Mouse (Mus musculus): ENCODE data around the gene Dcp1b.
"Not testable (repeated sequence)": the region's sequence is repeated elsewhere in the genome, so short reads cannot be mapped to it uniquely, and the experiment has no call there.

Dcp1b gene

DNA sequence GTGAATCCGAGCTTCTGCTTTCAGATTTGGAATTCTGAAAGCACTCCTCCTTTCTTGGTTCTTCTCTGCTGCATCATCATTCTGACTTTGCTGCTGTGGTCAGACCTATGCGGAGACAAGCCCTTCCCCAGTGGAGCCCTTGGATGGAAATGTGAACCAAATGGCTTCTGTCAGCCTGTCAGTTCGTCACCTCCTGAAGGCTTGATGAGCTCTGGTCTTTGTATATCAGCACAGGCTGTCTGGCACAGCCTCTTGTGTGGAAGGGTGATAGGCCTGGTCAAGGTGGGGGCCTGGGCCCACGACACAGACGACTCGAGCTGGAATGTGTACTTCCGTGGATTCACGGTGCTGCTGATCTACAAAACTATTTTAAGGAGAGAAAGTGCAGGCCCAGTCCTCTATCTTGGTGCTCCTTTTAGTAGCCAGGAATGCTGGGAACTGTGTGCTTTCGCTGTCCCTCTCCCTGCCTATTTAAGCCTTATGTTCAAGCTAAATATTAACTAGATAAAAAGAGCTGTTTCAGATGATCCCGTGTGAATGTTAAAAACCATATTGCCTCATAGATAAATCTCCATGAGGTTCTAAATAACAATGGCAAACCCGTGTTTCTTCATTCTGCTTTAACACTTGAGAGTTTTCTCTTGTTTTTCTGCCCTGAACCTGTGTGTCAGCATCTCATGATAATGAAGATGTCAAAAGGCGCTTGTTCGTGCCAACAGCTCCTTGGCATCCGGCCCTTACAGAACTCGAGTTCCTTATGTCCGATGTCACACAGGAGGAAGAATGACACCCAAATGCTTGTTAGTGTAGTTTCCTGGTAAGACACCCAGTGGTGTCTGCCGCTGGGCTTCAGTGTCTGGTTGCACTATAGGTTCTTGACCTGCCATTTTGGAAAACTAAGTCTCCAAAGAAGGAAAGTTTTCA, 21.6 kb downstream of the Dcp1b start, which contains the start of gene Cacna1c:
Gene Cacna1c, minus strand, starts transcription at position 37 of the 924 bp plus-strand sequence.
- no peak for DNase-seq

DNA sequence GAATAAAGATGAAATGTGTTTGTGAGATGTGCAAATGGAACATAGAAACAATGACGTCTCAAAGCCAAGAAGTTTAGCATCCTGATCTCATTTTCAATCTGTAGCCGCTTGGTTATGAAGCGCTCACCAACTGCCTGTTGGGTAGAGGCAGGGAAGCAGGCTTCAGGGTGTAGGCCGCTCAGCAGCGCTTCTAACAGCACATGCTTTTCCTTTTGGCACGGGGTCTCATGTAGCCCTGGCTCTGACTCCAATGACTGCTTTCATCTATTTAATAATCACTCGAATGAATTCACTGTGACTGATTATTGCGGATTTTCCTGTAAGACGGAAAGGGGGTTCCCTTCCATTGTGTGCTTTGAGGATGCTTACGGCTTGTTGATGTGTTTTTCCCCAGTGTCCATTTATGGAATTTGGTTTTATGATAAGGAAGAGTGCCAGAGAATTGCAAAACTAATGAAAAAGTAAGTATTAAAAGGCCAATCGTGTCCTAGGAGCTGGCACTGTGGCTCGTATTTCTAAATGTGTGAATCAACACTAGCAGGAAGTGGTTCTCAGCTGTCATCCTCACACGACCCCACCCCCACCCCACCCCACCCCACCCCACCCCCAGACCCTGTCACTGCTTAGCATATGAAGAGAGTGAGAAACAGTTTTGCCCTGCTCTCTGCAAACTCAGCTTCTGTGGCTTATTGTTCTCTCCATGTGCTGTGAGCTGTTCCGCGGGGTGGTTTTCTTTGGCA, 23.7 kb downstream of the Dcp1b start:
- no peak for DNase-seq

GRCm38 (mm10) chr6:119199274-119199879, 24.3 kb downstream of the Dcp1b start:
- DNase-seq: no peak

DNA sequence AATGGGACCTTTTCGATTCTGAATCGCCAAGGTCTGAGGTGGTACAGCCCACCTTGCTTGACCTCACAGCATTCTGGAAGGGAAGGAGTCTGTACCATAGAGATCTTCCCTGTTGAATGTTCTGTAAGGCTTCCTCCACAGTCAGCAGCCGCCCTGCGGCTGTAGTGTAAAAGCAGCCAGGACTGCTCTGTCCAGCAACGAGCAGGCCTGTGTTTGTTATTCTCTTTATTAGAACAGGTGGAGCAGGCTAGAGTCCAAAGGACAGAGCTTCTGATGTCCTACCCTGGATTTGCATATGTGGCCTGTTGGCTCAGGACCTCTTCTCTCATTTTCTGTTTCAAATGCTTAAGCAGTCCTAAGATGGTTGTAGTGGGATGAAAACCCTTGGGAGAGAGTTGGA, 25.3 kb downstream of the Dcp1b start:
- no peak for DNase-seq

- no peak for DNase-seq
These were observed 26.5 kb downstream of the Dcp1b start for GRCm38 (mm10) chr6:119201575-119201974.

DNA sequence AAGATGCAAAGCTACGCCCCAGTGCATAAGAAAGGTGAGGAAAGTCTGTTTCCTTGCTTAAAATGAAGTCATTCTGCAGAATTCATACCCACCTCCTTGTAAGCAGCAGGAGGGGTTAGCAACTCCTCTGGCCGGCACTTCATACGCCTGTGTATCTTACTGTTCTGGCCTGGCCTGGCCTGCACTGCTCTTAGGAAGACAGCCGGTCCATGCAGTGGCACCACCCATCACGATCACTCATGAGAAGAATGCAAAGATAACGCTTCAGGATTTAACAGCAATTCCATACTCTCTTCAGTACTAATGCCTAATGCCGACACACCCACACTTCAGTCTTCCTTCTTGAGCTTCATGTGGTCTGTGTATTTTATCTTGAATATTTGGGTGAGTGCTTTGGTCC, 29.2 kb downstream of the Dcp1b start:
- DNase-seq: no peak

DNA sequence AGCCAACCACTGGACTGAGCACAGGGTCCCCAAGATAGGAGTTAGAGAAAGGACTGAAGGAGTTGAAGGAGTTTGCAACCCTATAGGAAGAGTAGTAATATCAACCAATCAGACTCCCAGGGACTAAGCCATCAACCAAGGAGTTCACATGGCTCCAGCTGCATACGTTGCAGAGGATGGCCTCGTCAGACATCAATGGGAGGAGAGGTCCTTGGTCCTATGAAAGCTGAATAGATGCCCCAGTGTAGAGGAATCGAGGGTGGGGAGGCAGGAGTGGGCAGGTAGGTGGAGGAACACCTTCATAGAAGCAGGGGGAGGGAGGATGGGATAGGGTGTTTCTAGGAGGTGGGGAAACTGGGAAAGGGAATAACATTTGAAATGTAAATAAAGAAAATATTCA, 29.9 kb downstream of the Dcp1b start:
- no peak for DNase-seq

GRCm38 (mm10) chr6:119206006-119206405, 31.0 kb downstream of the Dcp1b start:
- DNase-seq: not testable (repeated sequence)

DNA sequence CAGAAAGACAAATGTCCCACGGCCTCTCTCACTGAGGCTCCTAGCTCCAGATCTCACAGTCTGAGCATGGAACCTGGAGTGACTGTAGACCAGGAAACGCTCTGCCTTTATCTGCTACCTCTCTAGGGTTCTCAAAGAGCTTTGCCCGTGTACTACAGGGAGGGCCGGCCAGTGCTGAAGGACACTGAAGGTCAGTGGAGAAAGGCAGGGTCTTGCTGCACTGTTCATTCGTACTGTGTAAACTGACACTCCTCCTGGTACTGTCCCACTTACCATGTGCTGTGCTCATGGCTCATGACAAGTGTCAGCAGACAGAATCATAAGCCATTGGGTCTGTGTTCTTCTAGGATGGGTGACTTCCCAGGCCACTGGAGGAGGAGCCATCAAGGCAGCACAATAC, 38.3 kb downstream of the Dcp1b start:
- DNase-seq: no peak

- no peak for DNase-seq
These were observed 39.1 kb downstream of the Dcp1b start for GRCm38 (mm10) chr6:119214190-119214589.

DNA sequence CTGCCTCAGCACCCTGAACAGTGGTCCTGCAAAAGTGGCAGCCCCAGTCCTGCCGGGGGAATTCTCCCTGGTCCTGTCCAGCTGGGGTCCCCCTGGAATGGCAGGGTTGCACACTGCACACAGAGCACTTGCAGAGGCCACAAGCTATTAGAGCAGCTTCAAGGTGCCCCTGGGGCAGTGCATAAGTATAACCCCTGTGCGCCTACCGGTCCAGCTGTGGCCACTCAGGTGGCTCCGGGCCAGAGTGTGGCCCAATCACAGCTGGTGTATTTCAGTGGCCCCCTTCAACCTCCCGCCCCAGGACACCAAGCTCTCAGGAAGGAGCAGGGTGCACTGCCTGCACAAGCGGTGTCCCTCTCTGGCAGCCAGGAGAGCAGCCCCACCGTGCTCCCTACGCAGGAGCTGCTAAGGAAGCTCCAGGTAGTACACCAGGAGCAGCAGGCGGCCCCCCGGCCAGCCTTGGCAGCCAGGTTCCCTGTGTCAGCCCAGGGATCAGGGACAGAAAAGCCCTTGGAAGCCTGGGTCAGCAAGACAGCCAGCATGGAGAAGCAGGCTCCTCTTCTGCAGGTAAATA, 40.1 kb downstream of the Dcp1b start:
- no peak for DNase-seq

DNA sequence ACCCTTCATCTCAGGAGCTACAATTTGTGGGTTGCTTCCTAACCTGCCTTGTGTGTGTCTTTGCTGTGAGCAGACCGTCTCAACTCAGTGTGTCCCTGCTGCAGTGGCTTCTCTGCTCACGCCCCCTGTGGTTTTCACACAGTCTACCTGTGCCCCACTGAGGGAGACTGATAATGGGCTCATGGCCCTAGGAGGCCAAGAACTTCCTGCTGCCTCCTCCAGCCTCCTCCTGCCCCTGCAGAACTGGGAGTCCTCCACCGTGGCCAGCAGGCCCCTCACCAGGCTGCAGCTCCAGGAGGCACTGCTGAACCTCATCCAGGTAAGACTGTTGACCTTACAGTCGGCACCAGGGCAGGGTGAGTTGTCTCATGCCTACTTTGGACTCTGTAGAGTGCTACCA, 42.6 kb downstream of the Dcp1b start:
- DNase-seq: no peak

DNA sequence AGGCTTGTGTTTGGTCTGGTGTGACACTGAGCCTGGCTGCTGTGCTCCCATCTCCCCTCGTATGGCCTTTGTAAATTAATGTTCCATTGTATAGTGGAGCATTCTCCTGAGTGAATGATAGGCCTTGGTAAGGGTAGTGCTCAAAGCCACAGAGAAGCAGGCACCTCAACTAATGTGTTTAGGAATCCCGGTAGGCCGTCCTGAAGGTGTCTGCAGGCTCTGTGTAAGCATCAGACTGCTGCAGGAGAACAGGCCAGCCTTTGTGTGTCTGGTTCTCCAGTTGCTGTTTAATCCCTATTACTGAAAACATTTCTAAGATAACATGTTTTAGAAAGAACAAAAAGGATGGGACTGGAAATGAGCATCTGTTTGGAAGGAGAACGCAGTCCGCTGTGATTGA, 43.5 kb downstream of the Dcp1b start:
- no peak for DNase-seq

GRCm38 (mm10) chr6:119219237-119219870, 44.3 kb downstream of the Dcp1b start:
- DNase-seq: no peak

DNA sequence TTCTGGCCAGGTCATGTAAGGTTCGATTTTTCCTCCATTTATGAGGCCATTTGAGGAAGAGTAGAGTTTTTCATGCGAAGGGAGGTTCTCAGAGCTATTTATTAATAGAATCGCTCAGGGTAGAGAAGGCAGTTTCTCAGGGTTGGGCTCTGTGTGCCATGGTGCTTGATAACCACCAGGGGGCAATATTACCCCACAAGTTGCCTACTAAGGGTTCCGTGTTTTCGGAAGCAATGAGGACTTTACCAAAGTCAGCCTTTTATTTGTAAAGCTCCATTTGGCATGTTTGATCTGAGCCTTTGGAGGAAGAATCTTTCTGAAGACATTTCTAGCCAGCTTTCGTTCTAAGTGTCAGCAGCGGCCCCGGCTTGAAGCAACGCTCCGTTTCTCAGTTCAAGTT, 45.2 kb downstream of the Dcp1b start:
- peak; percentile 69 for DNase-seq

DNA sequence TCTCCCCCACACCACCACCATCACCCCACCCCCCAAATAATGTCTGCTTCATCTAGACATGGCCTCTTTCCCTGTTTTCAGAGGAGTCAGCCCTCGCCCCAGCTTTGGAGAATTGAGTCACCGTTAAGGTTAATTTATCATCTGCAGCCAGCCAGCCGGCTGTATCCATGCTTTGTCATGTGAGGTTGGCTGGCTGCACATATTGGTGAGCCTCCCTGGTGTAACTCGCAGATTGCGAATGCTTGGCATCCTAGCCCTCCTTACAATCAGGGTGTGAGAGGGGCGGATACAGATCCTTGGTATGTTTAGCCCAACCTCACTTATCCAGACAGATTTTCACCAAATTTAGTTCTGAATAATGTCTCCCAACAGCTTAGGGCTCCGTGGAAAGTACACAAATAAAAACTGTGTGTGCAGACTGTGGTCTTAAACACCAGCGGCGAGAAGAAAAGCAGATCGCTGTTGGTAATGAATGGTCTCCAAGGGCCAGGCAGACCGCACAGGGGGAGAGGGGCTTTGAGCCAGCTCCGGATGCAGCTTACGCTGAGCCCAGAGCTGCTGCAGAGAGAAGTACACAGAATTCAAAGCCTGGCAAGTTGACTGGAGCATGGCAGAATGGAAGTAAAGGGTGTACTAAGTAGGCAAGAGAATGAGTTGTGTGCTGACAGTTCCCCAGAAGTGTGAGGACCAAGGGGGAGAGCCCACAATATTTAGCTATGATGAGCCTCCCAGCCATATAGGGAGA, 49.6 kb downstream of the Dcp1b start:
- DNase-seq: no peak

GRCm38 (mm10) chr6:119225226-119225625, 50.2 kb downstream of the Dcp1b start:
- no peak for DNase-seq

DNA sequence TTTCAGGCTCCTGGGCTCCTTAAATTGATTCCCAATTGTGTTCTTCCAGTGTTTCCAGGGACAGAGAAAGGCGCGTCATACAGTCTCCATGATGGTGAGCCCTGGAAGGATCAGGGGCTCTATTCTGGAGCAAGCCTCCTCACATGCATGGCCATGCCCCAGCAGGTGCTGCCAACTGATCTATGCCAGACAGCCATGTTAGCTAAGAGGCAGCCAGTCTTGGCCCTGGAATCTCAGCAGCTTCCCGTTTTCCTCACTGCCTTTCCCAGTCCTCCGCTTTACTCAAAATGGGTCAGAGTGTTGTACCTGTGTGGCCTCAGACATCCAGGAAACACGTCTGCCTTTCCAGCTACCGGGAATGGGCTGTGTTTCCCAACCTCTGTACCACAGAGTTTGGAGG, 50.7 kb downstream of the Dcp1b start:
- no peak for DNase-seq

GRCm38 (mm10) chr6:119227001-119227400, 51.9 kb downstream of the Dcp1b start:
- no peak for DNase-seq

DNA sequence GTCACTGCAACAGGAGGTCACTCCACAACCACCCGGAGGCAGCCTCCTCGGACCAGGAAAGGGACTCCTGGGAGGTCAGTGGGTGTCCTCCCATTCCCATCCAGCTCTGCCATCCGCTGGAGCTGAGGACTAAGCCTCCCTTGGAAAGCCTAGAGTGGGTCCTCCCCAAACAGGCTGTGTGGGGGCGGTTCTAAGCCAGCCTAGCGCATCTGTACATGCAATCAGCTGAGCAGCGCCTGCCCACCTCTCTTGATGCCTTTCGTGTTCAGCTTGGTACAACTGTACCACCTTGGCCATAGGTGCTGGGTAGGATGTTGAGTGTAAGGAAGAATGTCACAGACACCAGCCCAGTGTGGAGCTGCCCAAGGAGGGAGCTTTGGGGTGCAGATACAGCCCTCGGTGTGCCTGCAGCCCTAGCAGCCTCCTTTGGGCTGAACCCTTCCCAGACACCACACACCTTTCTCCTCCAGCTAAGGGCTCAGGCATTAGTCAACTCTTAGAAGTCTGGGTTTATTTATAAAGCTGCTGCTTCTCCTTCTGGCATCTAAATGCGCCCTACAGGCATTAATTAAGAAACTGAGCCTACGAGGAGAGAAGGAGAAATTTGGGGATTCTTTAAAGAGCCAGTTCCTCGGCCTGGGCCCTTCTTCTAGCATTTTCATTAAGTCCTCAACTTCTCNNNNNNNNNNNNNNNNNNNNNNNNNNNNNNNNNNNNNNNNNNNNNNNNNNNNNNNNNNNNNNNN, 54.0 kb downstream of the Dcp1b start:
- DNase-seq: no peak

- DNase-seq: no peak
These were observed 58.0 kb downstream of the Dcp1b start for GRCm38 (mm10) chr6:119233066-119233465.
